Mouse (Mus musculus): ENCODE data around the gene Itga4.

DNA sequence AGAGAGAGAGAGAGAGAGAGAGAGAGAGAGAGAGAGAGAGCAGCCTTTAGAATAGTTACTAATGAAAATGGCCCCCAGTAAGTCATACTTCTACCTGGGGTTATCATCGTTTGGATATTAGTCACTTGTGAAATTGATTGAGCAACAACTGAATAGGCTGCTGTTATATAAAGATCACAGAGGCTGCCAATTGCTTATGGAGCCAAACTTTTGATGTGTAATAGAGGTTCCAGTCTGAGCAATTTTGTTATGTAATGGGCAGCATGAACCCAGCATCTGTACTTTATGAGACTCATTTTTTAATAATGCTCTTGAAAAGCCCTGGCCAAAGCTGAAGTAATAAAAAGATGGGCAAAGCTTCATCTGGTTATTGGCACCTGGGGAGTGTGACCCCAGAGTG lies 34.9 kb downstream of the Itga4 start:
- TF ChIP-seq CTCF (IDR thresholded peaks at IDR 0.05; ENCODE audit: extremely low read depth, insufficient read depth, insufficient read length, insufficient replicate concordance) (no peak), POLR2A (IDR thresholded peaks at IDR 0.05; ENCODE audit: low read depth, low read length) (no peak)

Measured in spleen, adult 2 months (tissue).